Mouse (Mus musculus): Measurements from ENCODE around the gene Ina. TPM values are rescaled to one million over a fixed set of nuclear protein-coding genes. Genes with fewer than 3 reads are reported as not detected.

Gene Ina
- polyA plus RNA-seq, 1 experiment, result not detected

- Histone ChIP-seq H3K27me3 (ENCODE audit: control insufficient read depth) (no peaks in the 10 kb centered on the region), H3K36me3 (ENCODE audit: control insufficient read depth) (peaks cover 68% of the 10 kb centered on the region)
- TF ChIP-seq TAL1 (IDR thresholded peaks at IDR 0.05; ENCODE audit: low read length) (no peak), GATA1 (IDR thresholded peaks at IDR 0.05; ENCODE audit: low read length) (no peak)
These were observed 22.1 kb downstream of the Ina start for GRCm38 (mm10) chr19:47036596-47036995.

GRCm38 (mm10) chr19:47040720-47041473 lies 26.4 kb downstream of the Ina start:
- Histone ChIP-seq H3K36me3 (ENCODE audit: control insufficient read depth) (peaks cover 57% of the 10 kb centered on the region), H3K4me1 (ENCODE audit: control insufficient read depth) (no peaks in the 10 kb centered on the region), H3K9me3 (ENCODE audit: control insufficient read depth, low read length) (no peaks in the 10 kb centered on the region), H3K27me3 (ENCODE audit: control insufficient read depth) (no peaks in the 10 kb centered on the region), H3K4me3 (replicated peaks) (no peak overlapping the region)
- TF ChIP-seq GATA1 (IDR thresholded peaks at IDR 0.05; ENCODE audit: low read length) (no peak), TAL1 (IDR thresholded peaks at IDR 0.05; ENCODE audit: low read length) (no peak)

More at GRCm38 (mm10) chr19:47036596-47036995, 22.1 kb downstream of the Ina start:
- Histone ChIP-seq H3K4me1 (ENCODE audit: control insufficient read depth) (no peaks in the 10 kb centered on the region), H3K9me3 (ENCODE audit: control insufficient read depth, low read length) (no peaks in the 10 kb centered on the region), H3K4me3 (replicated peaks) (no peak overlapping the region)

GRCm38 (mm10) chr19:47043608-47044007 lies 29.1 kb downstream of the Ina start:
- H3K9me3 ChIP-seq (ENCODE audit: control insufficient read depth, low read length), result no peaks in the 10 kb centered on the region
- no peak overlapping the region for H3K4me3 ChIP-seq (replicated peaks)
- TF ChIP-seq TAL1 (IDR thresholded peaks at IDR 0.05; ENCODE audit: low read length) (no peak), GATA1 (IDR thresholded peaks at IDR 0.05; ENCODE audit: low read length) (no peak)
- H3K36me3 ChIP-seq (ENCODE audit: control insufficient read depth), result peaks cover 60% of the 10 kb centered on the region
- peaks cover 1% of the 10 kb centered on the region; the same call in 1 of the 2 replicates for H3K4me1 ChIP-seq (ENCODE audit: control insufficient read depth)
- H3K27me3 ChIP-seq (ENCODE audit: control insufficient read depth), result no peaks in the 10 kb centered on the region

- Histone ChIP-seq H3K36me3 (ENCODE audit: control insufficient read depth) (peaks cover 39% of the 10 kb centered on the region), H3K9me3 (ENCODE audit: control insufficient read depth, low read length) (no peaks in the 10 kb centered on the region)
- TF ChIP-seq GATA1 (IDR thresholded peaks at IDR 0.05; ENCODE audit: low read length) (no peak), TAL1 (IDR thresholded peaks at IDR 0.05; ENCODE audit: low read length) (no peak)
These were observed 31.8 kb downstream of the Ina start for GRCm38 (mm10) chr19:47046343-47046742.

GRCm38 (mm10) chr19:47047236-47047833 lies 32.8 kb downstream of the Ina start:
- no peaks in the 10 kb centered on the region for H3K27me3 ChIP-seq (ENCODE audit: control insufficient read depth)
- no peaks in the 10 kb centered on the region for H3K9me3 ChIP-seq (ENCODE audit: control insufficient read depth, low read length)
- H3K36me3 ChIP-seq (ENCODE audit: control insufficient read depth), result peaks cover 36% of the 10 kb centered on the region
- no peak for TF ChIP-seq TAL1 (IDR thresholded peaks at IDR 0.05; ENCODE audit: low read length)
- TF ChIP-seq GATA1 (IDR thresholded peaks at IDR 0.05; ENCODE audit: low read length), result no peak
- peaks cover 27% of the 10 kb centered on the region for H3K4me1 ChIP-seq (ENCODE audit: control insufficient read depth)
- no peak overlapping the region for H3K4me3 ChIP-seq (replicated peaks)

More at GRCm38 (mm10) chr19:47046343-47046742, 31.8 kb downstream of the Ina start:
- H3K4me1 ChIP-seq (ENCODE audit: control insufficient read depth), result peaks cover 27% of the 10 kb centered on the region
- H3K27me3 ChIP-seq (ENCODE audit: control insufficient read depth), result no peaks in the 10 kb centered on the region
- no peak overlapping the region for H3K4me3 ChIP-seq (replicated peaks)

DNA sequence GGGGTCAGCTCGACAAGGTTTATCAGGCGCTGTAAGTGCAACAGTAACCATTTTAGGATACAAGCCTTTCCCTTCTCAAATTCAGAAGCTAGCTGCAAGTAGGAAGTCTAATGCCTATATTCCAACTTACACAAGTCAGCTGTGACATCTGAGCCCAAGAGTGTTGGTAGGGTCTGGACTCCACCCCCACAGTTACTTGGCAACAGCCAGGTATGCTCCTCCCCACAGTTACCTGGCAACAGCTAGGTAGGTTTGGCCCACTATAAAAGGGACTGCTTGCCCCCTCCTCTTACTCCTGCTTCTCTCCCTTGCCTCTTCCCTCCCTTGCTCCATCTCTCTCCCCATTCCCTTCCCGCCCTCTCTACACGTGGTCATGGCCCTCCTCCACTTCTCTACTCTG lies 34.6 kb downstream of the Ina start:
- H3K4me3 ChIP-seq (replicated peaks), result peak overlapping the region; percentile 29
- peaks cover 31% of the 10 kb centered on the region for H3K36me3 ChIP-seq (ENCODE audit: control insufficient read depth)
- H3K4me1 ChIP-seq (ENCODE audit: control insufficient read depth), result peaks cover 27% of the 10 kb centered on the region
- TF ChIP-seq GATA1 (IDR thresholded peaks at IDR 0.05; ENCODE audit: low read length), result no peak
- no peak for TF ChIP-seq TAL1 (IDR thresholded peaks at IDR 0.05; ENCODE audit: low read length)
- H3K9me3 ChIP-seq (ENCODE audit: control insufficient read depth, low read length), result no peaks in the 10 kb centered on the region
- no peaks in the 10 kb centered on the region for H3K27me3 ChIP-seq (ENCODE audit: control insufficient read depth)

DNA sequence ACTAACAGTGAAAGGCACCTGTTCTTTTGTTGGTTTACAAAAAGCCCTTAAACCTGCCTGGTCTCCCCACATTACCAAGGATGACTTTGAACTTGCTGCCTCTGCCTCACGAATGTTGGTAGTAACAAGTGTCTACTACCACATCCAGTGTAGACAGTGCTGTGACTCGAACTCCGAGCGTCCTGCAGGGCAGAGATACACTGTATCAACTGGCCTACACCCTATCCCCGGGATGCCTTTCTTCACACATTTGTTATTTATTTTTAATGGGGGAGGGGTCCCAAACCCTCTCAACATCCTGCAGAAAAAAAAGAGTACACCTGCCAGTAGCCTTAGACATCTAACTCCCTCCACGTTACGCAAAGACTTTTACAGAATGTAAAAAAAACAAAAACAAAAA lies 35.3 kb downstream of the Ina start:
- no peaks in the 10 kb centered on the region for H3K27me3 ChIP-seq (ENCODE audit: control insufficient read depth)
- H3K4me3 ChIP-seq (replicated peaks), result peak overlapping the region; percentile 77
- H3K9me3 ChIP-seq (ENCODE audit: control insufficient read depth, low read length), result no peaks in the 10 kb centered on the region
- peaks cover 26% of the 10 kb centered on the region for H3K36me3 ChIP-seq (ENCODE audit: control insufficient read depth)
- TF ChIP-seq GATA1 (IDR thresholded peaks at IDR 0.05; ENCODE audit: low read length), result no peak
- TF ChIP-seq TAL1 (IDR thresholded peaks at IDR 0.05; ENCODE audit: low read length), result no peak
- peaks cover 27% of the 10 kb centered on the region for H3K4me1 ChIP-seq (ENCODE audit: control insufficient read depth)

GRCm38 (mm10) chr19:47050271-47051032 lies 36.0 kb downstream of the Ina start, which contains the start of gene Pcgf6:
Pcgf6 (minus strand) TSS chr19:47050906.
- no peaks in the 10 kb centered on the region for H3K9me3 ChIP-seq (ENCODE audit: control insufficient read depth, low read length)
- peaks cover 22% of the 10 kb centered on the region for H3K36me3 ChIP-seq (ENCODE audit: control insufficient read depth)
- no peak for TF ChIP-seq TAL1 (IDR thresholded peaks at IDR 0.05; ENCODE audit: low read length)
- no peak for TF ChIP-seq GATA1 (IDR thresholded peaks at IDR 0.05; ENCODE audit: low read length)
- H3K27me3 ChIP-seq (ENCODE audit: control insufficient read depth), result no peaks in the 10 kb centered on the region
- H3K4me1 ChIP-seq (ENCODE audit: control insufficient read depth), result peaks cover 27% of the 10 kb centered on the region
- H3K4me3 ChIP-seq (replicated peaks), result peak within 1 kb of the TSS; percentile 77

GRCm38 (mm10) chr19:47052927-47053326 lies 38.4 kb downstream of the Ina start:
- Histone ChIP-seq H3K36me3 (ENCODE audit: control insufficient read depth) (peaks cover 4% of the 10 kb centered on the region), H3K4me3 (replicated peaks) (no peak overlapping the region), H3K27me3 (ENCODE audit: control insufficient read depth) (peaks cover 3% of the 10 kb centered on the region; the same call in 1 of the 2 replicates), H3K9me3 (ENCODE audit: control insufficient read depth, low read length) (no peaks in the 10 kb centered on the region), H3K4me1 (ENCODE audit: control insufficient read depth) (peaks cover 26% of the 10 kb centered on the region)
- TF ChIP-seq TAL1 (IDR thresholded peaks at IDR 0.05; ENCODE audit: low read length) (no peak), GATA1 (IDR thresholded peaks at IDR 0.05; ENCODE audit: low read length) (no peak)
